15 mouse cellular contexts compared by ENCODE assay signal in the genomic region with DNA sequence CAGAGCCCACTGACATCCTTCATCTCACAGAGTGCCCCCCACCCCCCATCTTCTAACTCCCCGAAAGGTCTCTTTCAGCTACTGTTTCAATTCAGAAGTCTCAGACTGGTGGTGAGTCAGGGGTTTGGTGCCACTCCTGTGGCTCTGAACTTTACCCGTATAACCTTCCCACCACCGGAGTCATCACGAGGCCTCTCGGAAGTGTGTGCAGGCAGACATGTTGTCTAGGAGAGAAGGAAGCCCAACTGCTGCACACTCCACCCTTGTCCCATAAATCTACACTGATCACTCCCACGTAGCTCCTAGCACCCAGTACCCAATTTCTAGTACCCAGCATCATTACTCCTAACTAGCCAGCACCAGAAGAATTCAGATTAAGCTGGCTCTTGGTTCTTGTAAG. TPM values are rescaled to one million over a fixed set of nuclear protein-coding genes. Genes with fewer than 3 reads are reported as not detected.
"Had no signal": no experiment of that assay in that cellular context is flagged by ENCODE, and none has a peak within 500 bp of the region (broad histone marks: within the 10 kb centered on the region; RNA-seq: fewer than 3 reads in every experiment).

No protein-coding gene starts in this region.

- H3K27me3 ChIP-seq: neural tube, embryonic 12.5 days had no signal

- H3K36me3 ChIP-seq: neural tube, embryonic 12.5 days had no signal

- H3K4me3 ChIP-seq: myocyte; neural tube, embryonic 12.5 days had no signal

- H3K4me2 ChIP-seq: neural tube, embryonic 12.5 days had no signal

- H3K27ac ChIP-seq: hindbrain, postnatal 0 days; liver, embryonic 14.5 days; neural tube, embryonic 12.5 days had no signal

- DNase-seq: kidney, adult 11 months; kidney, adult 9 months; kidney, postnatal 14 days; left cerebral cortex, postnatal 4 days; lung, adult 18-20 months; midbrain, embryonic 14.5 days; retina, postnatal 1 day; spleen, adult 18-20 months; thymus, adult 18-20 months; thymus, postnatal 25 days had no signal

- H3K9me3 ChIP-seq: neural tube, embryonic 12.5 days had no signal

- H3K9ac ChIP-seq: liver, embryonic 14.5 days; neural tube, embryonic 12.5 days had no signal

- ATAC-seq: hindbrain, postnatal 0 days had no signal

RNA-seq across cellular contexts. Expression of gene Twist2, which starts 38.3 kb away (rescaled TPM):
- total RNA-seq: liver, adult 2 months had no signal
